Mouse (Mus musculus): ENCODE results near the gene Prrt1. TPM values are rescaled to one million over a fixed set of nuclear protein-coding genes. Genes with fewer than 3 reads are reported as not detected.

The Prrt1 gene
- total and polyA plus RNA-seq, 3 experiments = not detected

- TF ChIP-seq MEF2A (IDR thresholded peaks at IDR 0.05; ENCODE audit: borderline replicate concordance, low read depth, low read length) (no peak; the same call in 1 of the 2 replicates), ZMIZ1 (IDR thresholded peaks at IDR 0.05; ENCODE audit: low read depth, low read length) (no peak), KAT2A (IDR thresholded peaks at IDR 0.05; ENCODE audit: insufficient replicate concordance, low read length) (peak; percentile 79; the same call in 1 of the 2 replicates), EP300 (IDR thresholded peaks at IDR 0.05; ENCODE audit: low read length) (no peak), JUN (IDR thresholded peaks at IDR 0.05; ENCODE audit: insufficient read depth, low read depth, low read length) (no peak), NELFE (IDR thresholded peaks at IDR 0.05; ENCODE audit: low read depth, low read length) (peak; percentile 51; the same call in 1 of the 2 replicates), TCF12 (IDR thresholded peaks at IDR 0.05; ENCODE audit: low read depth, low read length) (peak; percentile 48), UBTF (IDR thresholded peaks at IDR 0.05; ENCODE audit: low read depth, low read length) (no peak), RAD21 (IDR thresholded peaks at IDR 0.05; ENCODE audit: low read depth, low read length) (no peak), ZNF384 (IDR thresholded peaks at IDR 0.05; ENCODE audit: low read depth, low read length) (peak; percentile 97), E2F4 (IDR thresholded peaks at IDR 0.05; ENCODE audit: insufficient replicate concordance, low read depth, low read length) (no peak), SMC3 (IDR thresholded peaks at IDR 0.05; ENCODE audit: low read depth, low read length) (no peak), USF2 (conservative IDR thresholded peaks at IDR 0.05; ENCODE audit: low read depth, low read length) (no peak), MYC (IDR thresholded peaks at IDR 0.05; ENCODE audit: low read depth, low read length) (no peak)
Observed at GRCm38 (mm10) chr17:34603375-34604060, 25.8 kb upstream of the Prrt1 start, which contains the start of gene Rnf5 (continued).

- Histone ChIP-seq H3K4me2 (ENCODE audit: insufficient read depth, low read depth, poor library complexity, severe bottlenecking) (peak within 1 kb of the TSS; percentile 86), H3K79me2 (replicated peaks; ENCODE audit: control insufficient read depth, extremely low read depth, insufficient read depth, poor library complexity, severe bottlenecking) (peaks cover 12% of the 10 kb centered on the region), H3K27me3 (replicated peaks) (no peaks in the 10 kb centered on the region), H3K4me1 (ENCODE audit: control insufficient read depth in 1 of 2, insufficient read depth in 2 of 2) (peaks cover 12 to 39% of the 10 kb centered on the region in 2 experiments), H3K4me3 (replicated peaks in 1 of 3; ENCODE audit: low read depth in 2 of 3, low read length in 2 of 3, poor library complexity in 1 of 3) (peak within 1 kb of the TSS; percentile 75 to 97 (median 82)), H3K9me3 (replicated peaks; ENCODE audit: low read length) (no peaks in the 10 kb centered on the region), H3K36me3 (replicated peaks in 1 of 2; ENCODE audit: control insufficient read depth in 1 of 2, insufficient read depth in 1 of 2, low read length in 1 of 2) (peaks cover 15 to 45% of the 10 kb centered on the region in 2 experiments), H3K9ac (ENCODE audit: insufficient read depth, low read depth) (peak within 1 kb of the TSS; percentile 91), H3K27ac (ENCODE audit: insufficient read depth, low read depth) (peak within 1 kb of the TSS; percentile 49)
- dilution Hi-C loops (cut with MboI; ENCODE audit: extremely low pct_ligation_motif_present, extremely low pct_unique_long_range_greater_than_20kb, low sequenced_read_pairs) = no loop called here
- peak; percentile 99 for DNase-seq (ENCODE audit: extremely low read depth)
- in situ Hi-C loops (cut with MboI; ENCODE audit: low pct_ligation_motif_present, low pct_unique_long_range_greater_than_20kb, low sequenced_read_pairs) = no loop called here
- TF ChIP-seq JUN (IDR thresholded peaks at IDR 0.05; ENCODE audit: insufficient read depth, low read depth, low read length) (no peak), MAZ (IDR thresholded peaks at IDR 0.05; ENCODE audit: low read depth, low read length) (peak; percentile 21; the same call in 1 of the 2 replicates), ZNF384 (IDR thresholded peaks at IDR 0.05; ENCODE audit: low read depth, low read length) (no peak), NELFE (IDR thresholded peaks at IDR 0.05; ENCODE audit: low read depth, low read length) (peak; percentile 80), TCF12 (IDR thresholded peaks at IDR 0.05; ENCODE audit: low read depth, low read length) (peak; percentile 87), EP300 (IDR thresholded peaks at IDR 0.05; ENCODE audit: low read length) (no peak), E2F4 (IDR thresholded peaks at IDR 0.05; ENCODE audit: insufficient replicate concordance, low read depth, low read length) (no peak), ETS1 (conservative IDR thresholded peaks at IDR 0.05; ENCODE audit: low read depth, low read length) (no peak), MYC (IDR thresholded peaks at IDR 0.05; ENCODE audit: low read depth, low read length) (no peak), CHD2 (IDR thresholded peaks at IDR 0.05; ENCODE audit: low read length) (no peak), HCFC1 (IDR thresholded peaks at IDR 0.05; ENCODE audit: low read depth, low read length) (no peak), ELF1 (IDR thresholded peaks at IDR 0.05; ENCODE audit: low read depth, low read length) (no peak), POLR2AphosphoS2 (IDR thresholded peaks at IDR 0.05; ENCODE audit: low read depth, low read length) (no peak), MAX (IDR thresholded peaks at IDR 0.05; ENCODE audit: low read length) (no peak), CTCF (conservative IDR thresholded peaks at IDR 0.05 in 1 of 2, IDR thresholded peaks at IDR 0.05 in 1 of 2; ENCODE audit: low read depth in 2 of 2, low read length in 2 of 2) (no peak), NRF1 (IDR thresholded peaks at IDR 0.05; ENCODE audit: low read depth, low read length) (no peak), PAX5 (IDR thresholded peaks at IDR 0.05; ENCODE audit: low read length) (no peak), JUND (conservative IDR thresholded peaks at IDR 0.05; ENCODE audit: low read depth, low read length) (no peak), MXI1 (IDR thresholded peaks at IDR 0.05; ENCODE audit: low read depth, low read length) (peak; percentile 34), GABPA (IDR thresholded peaks at IDR 0.05; ENCODE audit: insufficient replicate concordance, low read depth, low read length) (no peak), USF1 (IDR thresholded peaks at IDR 0.05; ENCODE audit: low read depth, low read length) (no peak), SMC3 (IDR thresholded peaks at IDR 0.05; ENCODE audit: low read depth, low read length) (no peak), BHLHE40 (IDR thresholded peaks at IDR 0.05; ENCODE audit: low read depth, low read length) (no peak), IRF4 (IDR thresholded peaks at IDR 0.05; ENCODE audit: low read depth, low read length) (no peak), MEF2A (IDR thresholded peaks at IDR 0.05; ENCODE audit: borderline replicate concordance, low read depth, low read length) (peak; percentile 47; the same call in 1 of the 2 replicates), RCOR1 (conservative IDR thresholded peaks at IDR 0.05; ENCODE audit: low read depth, low read length) (no peak), USF2 (conservative IDR thresholded peaks at IDR 0.05; ENCODE audit: low read depth, low read length) (no peak), TBP (conservative IDR thresholded peaks at IDR 0.05; ENCODE audit: low read depth, low read length) (peak; percentile 69; the same call in 1 of the 2 replicates), ZC3H11A (IDR thresholded peaks at IDR 0.05; ENCODE audit: low read depth, low read length) (no peak), ZMIZ1 (IDR thresholded peaks at IDR 0.05; ENCODE audit: low read depth, low read length) (0 out of 2 replicates have a peak, but pooled peaks have one; percentile 19), RAD21 (IDR thresholded peaks at IDR 0.05; ENCODE audit: low read depth, low read length) (no peak)
Observed at GRCm38 (mm10) chr17:34604061-34604508, 25.2 kb upstream of the Prrt1 start, which contains the start of gene Agpat1. TSS of gene Agpat1 (plus strand) at chr17:34604262.
